Mouse (Mus musculus) B cell, adult 67 days (primary cell): ENCODE measurements around the gene Hypm. TPM values are rescaled to one million over a fixed set of nuclear protein-coding genes. Genes with fewer than 3 reads are reported as not detected.

ENCODE experiments used
- total RNA-seq, 2 experiments: library from RNA; stranded (reverse); gene quantifications; 4 replicates each; pipeline ENCODE4 v1.2.4; 2023

Hypm gene
- total RNA-seq: not detected

DNA sequence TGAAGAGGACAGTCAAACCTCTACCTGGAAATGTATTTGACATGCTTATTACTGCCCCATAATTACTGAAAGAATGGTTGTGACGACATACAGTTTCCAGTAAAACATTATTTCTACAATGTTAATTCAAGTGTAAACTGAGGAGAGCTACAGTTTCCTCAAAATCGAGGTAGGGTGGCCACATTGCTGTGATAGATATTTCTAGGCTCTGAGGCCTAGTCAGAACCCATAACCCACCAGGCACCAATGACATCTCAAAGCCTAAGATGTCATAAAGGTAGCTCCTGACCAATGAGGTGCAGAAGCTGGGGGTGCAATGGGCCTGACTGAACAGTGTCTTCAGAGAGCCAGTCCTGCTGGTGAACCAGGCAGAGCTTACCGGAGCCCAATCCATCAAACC, at the start of gene Hypm:
Hypm (plus strand) TSS at position 301 of the 400 bp plus-strand sequence.

DNA sequence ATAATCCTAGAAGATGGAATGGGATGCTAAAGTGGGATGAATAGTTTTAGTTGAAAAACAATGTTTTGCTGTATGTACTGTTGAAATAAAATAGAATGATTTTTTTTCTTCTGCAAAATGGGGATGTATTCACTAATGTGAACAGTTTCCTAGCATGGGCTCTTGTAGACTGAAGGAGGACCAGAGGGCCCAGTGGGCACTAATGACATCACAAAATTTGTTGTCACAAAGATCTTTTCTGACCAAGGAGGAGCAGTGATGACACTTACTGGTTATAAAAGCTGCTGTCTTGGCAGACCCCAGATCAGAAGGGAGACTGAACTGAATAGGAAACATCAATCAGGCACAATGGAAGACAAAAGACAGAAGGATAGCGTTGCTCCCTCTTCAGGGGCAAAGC, 2.7 kb downstream of the Hypm start, which contains the start of gene H2al3:
H2al3 (plus strand) TSS at position 301 of the 400 bp plus-strand sequence.

GRCm38 (mm10) chrX:9885322-9885721, 38.6 kb downstream of the Hypm start, which contains the start of gene Sytl5:
Gene Sytl5, plus strand, starts transcription at chrX:9885622.

Other genes starting within 250 kb of the Hypm start
- 10 to 100 TPM; 37.1 to 42.1 TPM for gene Dynlt3, start 183.9 kb upstream of the Hypm start, total RNA-seq
- not detected for gene H2al3, start 2.8 kb downstream of the Hypm start, total RNA-seq
- gene Sytl5, start 38.7 kb downstream of the Hypm start, total RNA-seq: not detected